Mouse (Mus musculus): ENCODE measurements at regions not wholly inside any gene's neighbourhood (a gene's known extent, or its start where the extent isn't known, plus 50 kb on each side); places are given as distances from the start of the nearest gene placed in this dataset.

DNA sequence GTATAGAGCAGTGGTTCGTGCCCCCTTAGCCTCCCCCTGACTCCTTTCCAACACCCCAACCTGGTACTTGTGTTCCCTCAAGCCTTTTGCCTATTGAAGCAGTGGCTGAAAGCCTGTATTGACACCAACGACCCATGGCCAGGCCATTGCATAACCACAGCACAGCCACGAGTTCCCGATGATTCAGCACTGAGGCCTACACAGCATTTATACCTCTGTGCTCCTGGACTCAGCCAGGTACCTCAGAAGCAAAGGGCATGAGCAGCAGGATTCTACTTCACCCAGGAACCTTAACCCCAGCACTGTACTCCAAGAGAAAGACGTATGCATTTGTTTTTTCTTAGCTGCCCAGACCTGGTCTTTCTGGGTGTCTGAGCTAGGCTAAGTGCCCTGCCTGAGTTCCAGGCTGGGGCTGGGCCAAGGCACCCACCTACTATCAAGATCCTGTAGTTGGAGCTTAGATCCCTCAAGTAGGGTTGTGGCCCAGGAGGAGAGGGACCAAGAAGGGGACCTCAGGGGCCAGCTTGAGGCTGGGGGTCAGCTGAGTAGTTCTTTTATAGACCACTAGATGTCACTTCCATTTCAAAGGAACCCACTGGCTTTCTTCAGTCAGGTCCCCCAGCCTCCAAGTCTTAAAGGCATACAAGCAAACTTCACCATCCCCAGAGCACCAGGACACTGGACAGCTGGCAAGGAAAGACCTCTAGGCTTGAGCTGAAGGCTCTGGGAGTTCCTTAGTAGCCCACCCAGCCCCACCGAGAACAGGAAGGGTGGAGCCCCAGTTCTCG lies 73.9 kb downstream of the Vegfa start:
- TF ChIP-seq CTCF (conservative IDR thresholded peaks at IDR 0.05; ENCODE audit: insufficient read depth, insufficient read length, low read depth, low read length) (peak; percentile 30), POLR2A (IDR thresholded peaks at IDR 0.05; ENCODE audit: low read depth, low read length) (no peak)

All from kidney, adult 2 months (tissue).